Mouse (Mus musculus) A20 (cell line): ENCODE measurements around the gene Foxm1.
A peak's percentile ranks its signal among the peaks of the same experiment; 100 is the strongest.

Experiments
- DNase-seq: peaks from one replicate; pipeline ENCODE4 v3.0.0-alpha.2; 2011; ENCODE audit warnings: low read depth, low spot score

Gene Foxm1

GRCm38 (mm10) chr6:128376371-128377085 is 13.8 kb downstream of the Foxm1 start:
- no peak for DNase-seq

- no peak for DNase-seq
These were observed 16.9 kb downstream of the Foxm1 start for GRCm38 (mm10) chr6:128379636-128380035.

- peak; percentile 34 for DNase-seq
These were observed 17.9 kb downstream of the Foxm1 start for GRCm38 (mm10) chr6:128380594-128381167.

- peak; percentile 72 for DNase-seq
These were observed 18.5 kb downstream of the Foxm1 start for GRCm38 (mm10) chr6:128381254-128381653.

GRCm38 (mm10) chr6:128383752-128384151 is 21.0 kb downstream of the Foxm1 start:
- DNase-seq: peak; percentile 90

- DNase-seq: no peak
These were observed 22.3 kb downstream of the Foxm1 start for GRCm38 (mm10) chr6:128385026-128385425.

- no peak for DNase-seq
These were observed 26.4 kb downstream of the Foxm1 start for GRCm38 (mm10) chr6:128389185-128389584.

- no peak for DNase-seq
These were observed 27.9 kb downstream of the Foxm1 start for GRCm38 (mm10) chr6:128390683-128391082.

- DNase-seq: no peak
These were observed 35.0 kb downstream of the Foxm1 start for GRCm38 (mm10) chr6:128397574-128398261.

- DNase-seq: no peak
These were observed 36.2 kb downstream of the Foxm1 start, which contains the start of gene Nrip2 for GRCm38 (mm10) chr6:128398996-128399395. Gene Nrip2, plus strand, starts transcription at chr6:128399296.

- DNase-seq: no peak
These were observed 36.8 kb downstream of the Foxm1 start for GRCm38 (mm10) chr6:128399421-128400185.

GRCm38 (mm10) chr6:128404708-128405107 is 41.9 kb downstream of the Foxm1 start:
- DNase-seq: no peak

- no peak for DNase-seq
These were observed 45.9 kb downstream of the Foxm1 start for GRCm38 (mm10) chr6:128408544-128409125.

- no peak for DNase-seq
These were observed 47.5 kb downstream of the Foxm1 start for GRCm38 (mm10) chr6:128410305-128410704.

GRCm38 (mm10) chr6:128411115-128411514 is 48.3 kb downstream of the Foxm1 start:
- peak; percentile 73 for DNase-seq

GRCm38 (mm10) chr6:128416169-128416568 is 53.4 kb downstream of the Foxm1 start:
- peak; percentile 45 for DNase-seq

- DNase-seq: no peak
These were observed 55.3 kb downstream of the Foxm1 start for GRCm38 (mm10) chr6:128418076-128418475.

- no peak for DNase-seq
These were observed 58.3 kb downstream of the Foxm1 start for GRCm38 (mm10) chr6:128421036-128421435.

GRCm38 (mm10) chr6:128421480-128421879 is 58.7 kb downstream of the Foxm1 start:
- no peak for DNase-seq

GRCm38 (mm10) chr6:128423496-128424268 is 60.9 kb downstream of the Foxm1 start:
- DNase-seq: peak; percentile 59
